Mouse (Mus musculus) embryonic facial prominence, embryonic 13.5 days (tissue): Measurements from ENCODE around the gene Kiss1r. TPM values are rescaled to one million over a fixed set of nuclear protein-coding genes. Genes with fewer than 3 reads are reported as not detected.
A peak's percentile ranks its signal among the peaks of the same experiment; 100 is the strongest.

Source experiments
- ATAC-seq: fragments of 200-750 bp; cut with Nextera tagmentation; 2 replicates; pipeline ENCODE4 v1.8.0; 2017; ENCODE audit warnings: low read depth; ENCODE audit not compliant: insufficient number of reproducible peaks, insufficient read depth, low FRiP score, low TSS enrichment
- H3K27ac ChIP-seq: fragments of 300-500 bp; sonication (generic); 2 replicates; pipeline ENCODE4 v1.5.1; 2015; ENCODE audit warnings: moderate library complexity, mild to moderate bottlenecking, inconsistent platforms
- H3K27me3 ChIP-seq: fragments of 300-500 bp; sonication (generic); 2 replicates; pipeline ENCODE4 v1.6.1; 2015; ENCODE audit warnings: mild to moderate bottlenecking, inconsistent platforms
- H3K36me3 ChIP-seq: fragments of 300-500 bp; sonication (generic); 2 replicates; pipeline ENCODE4 v1.6.1; 2015; ENCODE audit warnings: mild to moderate bottlenecking, inconsistent platforms
- H3K4me1 ChIP-seq: fragments of 300-500 bp; sonication (generic); 2 replicates; pipeline ENCODE4 v1.6.1; 2015; ENCODE audit warnings: inconsistent platforms
- H3K4me2 ChIP-seq: fragments of 300-500 bp; sonication (generic); 2 replicates; pipeline ENCODE4 v1.6.1; 2015; ENCODE audit warnings: moderate library complexity, mild to moderate bottlenecking, inconsistent platforms
- H3K4me3 ChIP-seq: fragments of 300-500 bp; sonication (generic); 2 replicates; pipeline ENCODE4 v1.5.1; 2015; ENCODE audit warnings: mild to moderate bottlenecking, inconsistent platforms
- H3K9ac ChIP-seq: fragments of 300-500 bp; sonication (generic); 2 replicates; pipeline ENCODE4 v1.6.1; 2015; ENCODE audit warnings: mild to moderate bottlenecking, inconsistent platforms
- H3K9me3 ChIP-seq: fragments of 300-500 bp; sonication (generic); 2 replicates; pipeline ENCODE4 v1.6.1; 2016; ENCODE audit warnings: inconsistent platforms
- WGBS: fragments of 180-500 bp; shearing (Covaris S2); methylation state at CpG from one replicate; pipeline ENCODE4 v1.1.7; 2015; ENCODE audit warnings: mixed read lengths; 5-methylcytosine and 5-hydroxymethylcytosine counted together
- polyA plus RNA-seq: library from polyadenylated mRNA; unstranded; fragments of >200 nt; fragmentation: Nextera tagmentation; extraction: Ambion mirVana; gene quantifications from 2 replicates; pipeline ENCODE4 v1.2.1, GENCODE M21; 2015

The Kiss1r gene
- 0.98 and 1.3 TPM in 2 replicates for polyA plus RNA-seq

GRCm38 (mm10) chr10:79916808-79917531 is at the start of gene Kiss1r:
TSS of gene Kiss1r (plus strand) at chr10:79916971.
- H3K9ac ChIP-seq, result peak within 1 kb of the TSS; percentile 97
- H3K9me3 ChIP-seq, result no peaks in the 10 kb centered on the region
- peak within 1 kb of the TSS; percentile 96 for H3K4me2 ChIP-seq
- peaks cover 59% of the 10 kb centered on the region for H3K4me1 ChIP-seq
- 2% methylated on average over 42 of the region's 42 CpGs for WGBS
- H3K27me3 ChIP-seq, result peaks cover 48% of the 10 kb centered on the region
- peak within 1 kb of the TSS; percentile 87 for H3K4me3 ChIP-seq
- peak within 1 kb of the TSS; percentile 81 for H3K27ac ChIP-seq
- peaks cover 10% of the 10 kb centered on the region for H3K36me3 ChIP-seq
- ATAC-seq, result peak; percentile 44; the same call in 1 of the 2 replicates

GRCm38 (mm10) chr10:79871845-79872244 is 44.9 kb upstream of the Kiss1r start:
- no peak for ATAC-seq
- Histone ChIP-seq H3K9ac (0 out of 2 replicates have a peak overlapping the region, but pooled peaks have one; percentile 11), H3K9me3 (no peaks in the 10 kb centered on the region), H3K4me2 (no peak overlapping the region), H3K4me1 (peaks cover 23% of the 10 kb centered on the region), H3K36me3 (peaks cover 40% of the 10 kb centered on the region), H3K27ac (no peak overlapping the region), H3K27me3 (no peaks in the 10 kb centered on the region), H3K4me3 (no peak overlapping the region)
- 96% methylated on average over 8 of the region's 8 CpGs for WGBS

GRCm38 (mm10) chr10:79872862-79873261 is 43.9 kb upstream of the Kiss1r start:
- Histone ChIP-seq H3K27ac (peak overlapping the region; percentile 83; the same call in 1 of the 2 replicates), H3K9ac (peak overlapping the region; percentile 93), H3K36me3 (peaks cover 33% of the 10 kb centered on the region), H3K9me3 (no peaks in the 10 kb centered on the region), H3K4me2 (peak overlapping the region; percentile 75), H3K4me1 (peaks cover 27% of the 10 kb centered on the region), H3K27me3 (no peaks in the 10 kb centered on the region), H3K4me3 (peak overlapping the region; percentile 79)
- no peak for ATAC-seq
- WGBS, result 36% methylated on average over 3 of the region's 3 CpGs

- peaks cover 33% of the 10 kb centered on the region for H3K36me3 ChIP-seq
- 3% methylated on average over 6 of the region's 6 CpGs for WGBS
- peak overlapping the region; percentile 75 for H3K4me2 ChIP-seq
- H3K4me3 ChIP-seq, result peak overlapping the region; percentile 79
- no peak for ATAC-seq
- H3K9ac ChIP-seq, result peak overlapping the region; percentile 93
- no peaks in the 10 kb centered on the region for H3K9me3 ChIP-seq
- peaks cover 27% of the 10 kb centered on the region for H3K4me1 ChIP-seq
- H3K27me3 ChIP-seq, result no peaks in the 10 kb centered on the region
- peak overlapping the region; percentile 83 for H3K27ac ChIP-seq
These were observed 43.5 kb upstream of the Kiss1r start for GRCm38 (mm10) chr10:79873313-79873712.

GRCm38 (mm10) chr10:79873715-79874289 is 43.0 kb upstream of the Kiss1r start:
- peak overlapping the region; percentile 75 for H3K4me2 ChIP-seq
- no peaks in the 10 kb centered on the region for H3K27me3 ChIP-seq
- no peak for ATAC-seq
- peak overlapping the region; percentile 83 for H3K27ac ChIP-seq
- H3K4me3 ChIP-seq, result peak overlapping the region; percentile 79
- no peaks in the 10 kb centered on the region for H3K9me3 ChIP-seq
- H3K9ac ChIP-seq, result peak overlapping the region; percentile 93
- peaks cover 30% of the 10 kb centered on the region for H3K36me3 ChIP-seq
- peaks cover 27% of the 10 kb centered on the region for H3K4me1 ChIP-seq
- 2% methylated on average over 26 of the region's 26 CpGs for WGBS

- peak within 1 kb of the TSS; percentile 79 for H3K4me3 ChIP-seq
- H3K9ac ChIP-seq, result peak within 1 kb of the TSS; percentile 93
- no peaks in the 10 kb centered on the region for H3K27me3 ChIP-seq
- H3K27ac ChIP-seq, result peak within 1 kb of the TSS; percentile 83
- H3K4me2 ChIP-seq, result peak within 1 kb of the TSS; percentile 75
- no peaks in the 10 kb centered on the region for H3K9me3 ChIP-seq
- WGBS, result under 1% methylated on average over 44 of the region's 57 CpGs
- H3K4me1 ChIP-seq, result peaks cover 27% of the 10 kb centered on the region
- H3K36me3 ChIP-seq, result peaks cover 24% of the 10 kb centered on the region
- peak; percentile 84 for ATAC-seq
These were observed 42.4 kb upstream of the Kiss1r start, which contains the start of the genes Prtn3 and Plppr3 for GRCm38 (mm10) chr10:79874290-79874862. TSS of gene Prtn3 (plus strand) at chr10:79874476. TSS of gene Plppr3 (minus strand) at chr10:79874634.

GRCm38 (mm10) chr10:79877174-79877573 is 39.6 kb upstream of the Kiss1r start:
- Histone ChIP-seq H3K36me3 (no peaks in the 10 kb centered on the region), H3K4me3 (no peak overlapping the region), H3K27me3 (peaks cover 2% of the 10 kb centered on the region), H3K27ac (no peak overlapping the region), H3K4me1 (peaks cover 33% of the 10 kb centered on the region), H3K9ac (no peak overlapping the region), H3K9me3 (no peaks in the 10 kb centered on the region), H3K4me2 (no peak overlapping the region)
- 43% methylated on average over 1 of the region's 1 CpGs for WGBS
- no peak for ATAC-seq

GRCm38 (mm10) chr10:79877757-79878156 is 39.0 kb upstream of the Kiss1r start:
- Histone ChIP-seq H3K27ac (no peak overlapping the region), H3K9me3 (no peaks in the 10 kb centered on the region), H3K9ac (no peak overlapping the region), H3K4me3 (no peak overlapping the region), H3K36me3 (no peaks in the 10 kb centered on the region), H3K27me3 (peaks cover 8% of the 10 kb centered on the region), H3K4me2 (no peak overlapping the region), H3K4me1 (peaks cover 35% of the 10 kb centered on the region)
- no peak for ATAC-seq
- 37% methylated on average over 12 of the region's 12 CpGs for WGBS

GRCm38 (mm10) chr10:79879527-79879926 is 37.2 kb upstream of the Kiss1r start:
- peaks cover 41% of the 10 kb centered on the region for H3K4me1 ChIP-seq
- no peaks in the 10 kb centered on the region for H3K9me3 ChIP-seq
- H3K9ac ChIP-seq, result no peak overlapping the region
- WGBS, result 39% methylated on average over 3 of the region's 3 CpGs
- no peak overlapping the region for H3K4me3 ChIP-seq
- H3K4me2 ChIP-seq, result no peak overlapping the region
- H3K27ac ChIP-seq, result no peak overlapping the region
- peaks cover 12% of the 10 kb centered on the region for H3K27me3 ChIP-seq
- no peaks in the 10 kb centered on the region for H3K36me3 ChIP-seq
- no peak for ATAC-seq

GRCm38 (mm10) chr10:79880721-79881120 is 36.0 kb upstream of the Kiss1r start:
- no peaks in the 10 kb centered on the region for H3K36me3 ChIP-seq
- no peak overlapping the region for H3K27ac ChIP-seq
- H3K9ac ChIP-seq, result no peak overlapping the region
- peaks cover 12% of the 10 kb centered on the region for H3K27me3 ChIP-seq
- H3K4me2 ChIP-seq, result 0 out of 2 replicates have a peak overlapping the region, but pooled peaks have one; percentile 0
- ATAC-seq, result no peak
- H3K4me1 ChIP-seq, result peaks cover 33% of the 10 kb centered on the region
- 17% methylated on average over 9 of the region's 9 CpGs for WGBS
- H3K9me3 ChIP-seq, result no peaks in the 10 kb centered on the region
- H3K4me3 ChIP-seq, result no peak overlapping the region

- H3K27me3 ChIP-seq, result peaks cover 12% of the 10 kb centered on the region
- H3K9ac ChIP-seq, result peak overlapping the region; percentile 61
- H3K4me3 ChIP-seq, result peak overlapping the region; percentile 28
- H3K4me1 ChIP-seq, result peaks cover 33% of the 10 kb centered on the region
- no peak overlapping the region for H3K27ac ChIP-seq
- H3K4me2 ChIP-seq, result peak overlapping the region; percentile 57
- H3K36me3 ChIP-seq, result no peaks in the 10 kb centered on the region
- H3K9me3 ChIP-seq, result no peaks in the 10 kb centered on the region
- 6% methylated on average over 22 of the region's 22 CpGs for WGBS
- 0 out of 2 replicates have a peak, but pooled peaks have one; percentile 12 for ATAC-seq
These were observed 34.8 kb upstream of the Kiss1r start for GRCm38 (mm10) chr10:79881981-79882380.
